In genomic region chr14:54641305-54641969, GRCm38 (mm10) we compare ENCODE assay signal across 8 mouse cellular contexts. TPM values are rescaled to one million over a fixed set of nuclear protein-coding genes. Genes with fewer than 3 reads are reported as not detected.
A peak's percentile ranks its signal among the peaks of the same experiment; 100 is the strongest.
DNase-seq lines count a peak whose midpoint lies in the region; ATAC-seq lines count a peak whose summit lies in the region.

Gene Cdh24, minus strand, starts transcription at chr14:54641364.

- DNase-seq in R1 (ENCODE audit: low read depth, low spot score) = peak; percentile 89
- peak; percentile 94 to 97 for DNase-seq in cerebellum, postnatal 14 days
- DNase-seq in frontal cortex, postnatal 14 days (ENCODE audit: low spot score in 2 of 2) = peak; percentile 74 to 89
- peak; percentile 90 to 91 for DNase-seq in layer of hippocampus, postnatal 14 days (ENCODE audit: low spot score in 2 of 2)
- DNase-seq in lung, postnatal 10 days = peak; percentile 94
- DNase-seq in ovary, postnatal 14 days (ENCODE audit: low spot score) = peak; percentile 85
- DNase-seq in thymus, postnatal 14 days = peak; percentile 96

- no peaks in the 10 kb centered on the region for H3K9me3 ChIP-seq in hindbrain, embryonic 13.5 days

- no peaks in the 10 kb centered on the region for H3K27me3 ChIP-seq in hindbrain, embryonic 13.5 days

- peak within 1 kb of the TSS; percentile 98 for H3K9ac ChIP-seq in hindbrain, embryonic 13.5 days

- H3K4me1 ChIP-seq in hindbrain, embryonic 13.5 days (replicated peaks) = peaks cover 36% of the 10 kb centered on the region

- H3K4me3 ChIP-seq in hindbrain, embryonic 13.5 days = peak within 1 kb of the TSS; percentile 80

- peak within 1 kb of the TSS; percentile 92 for H3K27ac ChIP-seq in hindbrain, embryonic 13.5 days

- H3K4me2 ChIP-seq in hindbrain, embryonic 13.5 days = peak within 1 kb of the TSS; percentile 92

- under 1% methylated on average over 45 of the region's 52 CpGs for WGBS in hindbrain, embryonic 13.5 days

- peaks cover 68% of the 10 kb centered on the region for H3K36me3 ChIP-seq in hindbrain, embryonic 13.5 days

- peak; percentile 93 for ATAC-seq in hindbrain, embryonic 13.5 days (ENCODE audit: low FRiP score)

RNA-seq across cellular contexts. Expression of gene Cdh24, which starts in this region (rescaled TPM):
- polyA plus RNA-seq in hindbrain, embryonic 13.5 days (2015; fragmentation: Nextera tagmentation; extraction: Ambion mirVana) = 8.6 and 9.4 TPM in 2 replicates
- total RNA-seq in layer of hippocampus, postnatal 14 days (2021) = 10 to 100 TPM; 20.5 to 21.0 TPM

Comparison
In these comparisons a context has a peak if more than half of its experiments do, and no peak if none do; other contexts are left out.
1. Peak in every context shown above with its lines: DNase-seq, ATAC-seq, H3K4me3 ChIP-seq and H3K27ac ChIP-seq.